ENCODE assay signal across 24 mouse cellular contexts in the genomic region with DNA sequence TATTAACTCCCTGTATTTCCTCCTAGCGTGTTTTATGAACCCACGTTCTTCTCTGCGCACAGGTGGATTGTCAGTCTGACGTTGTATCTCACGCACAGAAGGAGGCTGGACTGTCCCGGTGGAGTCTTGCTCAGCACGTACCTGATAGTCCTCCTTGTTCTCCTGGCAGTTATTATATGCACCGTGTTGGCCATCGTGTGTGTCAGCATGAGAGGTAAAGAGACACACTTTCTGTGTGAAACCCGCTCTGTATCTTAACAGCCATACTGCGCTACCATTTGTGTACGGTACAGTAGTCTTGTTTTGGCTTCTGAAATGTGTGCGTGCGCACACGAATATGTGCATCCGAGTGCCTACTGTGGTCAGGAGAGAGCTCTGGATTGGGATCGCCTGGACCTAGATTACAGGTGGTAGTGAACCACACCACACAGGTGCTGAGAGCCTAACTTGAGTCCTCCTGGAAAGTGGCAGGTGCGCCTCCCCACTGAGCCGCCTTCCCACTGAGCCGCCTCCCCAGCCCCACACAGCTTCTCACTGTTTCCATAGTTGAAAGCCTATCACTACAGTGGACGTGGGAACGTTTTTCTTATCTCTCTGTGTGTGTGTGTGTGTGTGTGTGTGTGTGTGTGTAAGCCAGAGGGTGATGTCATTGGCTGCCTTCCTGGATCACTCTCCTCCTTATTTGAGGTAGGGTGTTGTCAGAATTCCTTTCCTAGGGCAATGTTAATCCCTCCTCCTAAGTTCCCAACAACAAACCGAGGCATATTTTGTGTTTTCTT. TPM values are rescaled to one million over a fixed set of nuclear protein-coding genes. Genes with fewer than 3 reads are reported as not detected.
DNase-seq lines count a peak whose midpoint lies in the region; ATAC-seq and TF ChIP-seq lines count a peak whose summit lies in the region.
"Had no signal": no experiment of that assay in that cellular context is flagged by ENCODE, and none has a peak within 500 bp of the region (broad histone marks: within the 10 kb centered on the region; RNA-seq: fewer than 3 reads in every experiment).

No protein-coding gene starts in this region.

- no peak for ATAC-seq in liver, embryonic 11.5 days (replicated peaks; ENCODE audit: low FRiP score)
- ATAC-seq in liver, embryonic 12.5 days = no peak
- peak; percentile 53; the same call in 1 of the 2 replicates for ATAC-seq in stomach, postnatal 0 days (ENCODE audit: low FRiP score, low TSS enrichment)
- ATAC-seq: forebrain, embryonic 13.5 days; hindbrain, embryonic 16.5 days; midbrain, embryonic 15.5 days had no signal

- no peak overlapping the region for H3K4me2 ChIP-seq in liver, embryonic 11.5 days
- H3K4me2 ChIP-seq in liver, embryonic 12.5 days = no peak overlapping the region; the same call in 1 of the 2 replicates
- H3K4me2 ChIP-seq in stomach, postnatal 0 days (replicated peaks; ENCODE audit: low read depth) = no peak overlapping the region
- H3K4me2 ChIP-seq: forebrain, embryonic 13.5 days; limb, embryonic 12.5 days; lung, embryonic 15.5 days; midbrain, embryonic 15.5 days; neural tube, embryonic 15.5 days had no signal

- H3K27me3 ChIP-seq in liver, embryonic 11.5 days (replicated peaks; ENCODE audit: control insufficient read depth, insufficient read depth, low read length) = no peaks in the 10 kb centered on the region
- no peaks in the 10 kb centered on the region for H3K27me3 ChIP-seq in liver, embryonic 12.5 days (replicated peaks)
- no peaks in the 10 kb centered on the region for H3K27me3 ChIP-seq in stomach, postnatal 0 days (ENCODE audit: control insufficient read depth, insufficient read depth, low read length)
- H3K27me3 ChIP-seq: forebrain, embryonic 13.5 days; limb, embryonic 12.5 days; lung, embryonic 15.5 days; midbrain, embryonic 15.5 days; neural tube, embryonic 15.5 days had no signal

- H3K9ac ChIP-seq in liver, embryonic 11.5 days (ENCODE audit: low read depth, low read length) = no peak overlapping the region
- no peak overlapping the region for H3K9ac ChIP-seq in liver, embryonic 12.5 days
- H3K9ac ChIP-seq in stomach, postnatal 0 days (ENCODE audit: low read length) = no peak overlapping the region
- H3K9ac ChIP-seq: forebrain, embryonic 13.5 days; heart, embryonic 13.5 days; limb, embryonic 12.5 days; lung, embryonic 15.5 days; midbrain, embryonic 15.5 days; neural tube, embryonic 15.5 days had no signal

- DNase-seq in liver, embryonic 11.5 days (ENCODE audit: low spot score) = peak; percentile 24
- no peak for DNase-seq in liver
- peak; percentile 30 for DNase-seq in testis, postnatal 10 days (ENCODE audit: low spot score)
- DNase-seq in testis, postnatal 14 days (ENCODE audit: low spot score) = no peak
- peak; percentile 56 for DNase-seq in stomach, postnatal 0 days (ENCODE audit: low spot score)
- DNase-seq in right cerebral cortex, postnatal 25 days = no peak
- no peak for DNase-seq in kidney, postnatal 25 days
- DNase-seq: adrenal gland, postnatal 36 days; cerebellum, adult 18-20 months; cerebellum, postnatal 14 days; gastrocnemius, postnatal 14 days; heart, postnatal 14 days; kidney, postnatal 14 days; lung, postnatal 4 days; retina, postnatal 1 day; right cerebral cortex, postnatal 14 days had no signal

- H3K36me3 ChIP-seq in liver, embryonic 11.5 days (ENCODE audit: control insufficient read depth, insufficient read depth, low read length) = peaks cover 12% of the 10 kb centered on the region; the same call in 1 of the 2 replicates
- H3K36me3 ChIP-seq in liver, embryonic 12.5 days = peaks cover 55% of the 10 kb centered on the region
- H3K36me3 ChIP-seq in stomach, postnatal 0 days (ENCODE audit: control insufficient read depth, insufficient read depth, low read length) = no peaks in the 10 kb centered on the region
- H3K36me3 ChIP-seq: lung, embryonic 15.5 days had no signal

- peaks cover 15% of the 10 kb centered on the region for H3K4me1 ChIP-seq in liver, embryonic 11.5 days (replicated peaks; ENCODE audit: control insufficient read depth, insufficient read depth, low read length)
- peaks cover 55% of the 10 kb centered on the region for H3K4me1 ChIP-seq in liver, embryonic 12.5 days
- H3K4me1 ChIP-seq in stomach, postnatal 0 days (replicated peaks; ENCODE audit: control insufficient read depth, insufficient read depth) = no peaks in the 10 kb centered on the region

- H3K27ac ChIP-seq in liver, embryonic 11.5 days (ENCODE audit: low read depth, low read length) = no peak overlapping the region
- peak overlapping the region; percentile 52; the same call in 1 of the 2 replicates for H3K27ac ChIP-seq in liver, embryonic 12.5 days
- no peak overlapping the region for H3K27ac ChIP-seq in stomach, postnatal 0 days (replicated peaks)
- H3K27ac ChIP-seq: forebrain, embryonic 13.5 days; heart, embryonic 13.5 days; limb, embryonic 12.5 days; lung, embryonic 15.5 days; midbrain, embryonic 15.5 days; neural tube, embryonic 15.5 days had no signal

- H3K9me3 ChIP-seq in liver, embryonic 11.5 days (ENCODE audit: control insufficient read depth, low read length) = no peaks in the 10 kb centered on the region
- no peaks in the 10 kb centered on the region for H3K9me3 ChIP-seq in liver, embryonic 12.5 days (replicated peaks)
- H3K9me3 ChIP-seq in stomach, postnatal 0 days (ENCODE audit: control insufficient read depth, low read length) = no peaks in the 10 kb centered on the region
- H3K9me3 ChIP-seq: forebrain, embryonic 13.5 days; heart, embryonic 13.5 days; limb, embryonic 12.5 days; lung, embryonic 15.5 days; midbrain, embryonic 15.5 days; neural tube, embryonic 15.5 days had no signal

- 86% methylated on average over 23 of the region's 23 CpGs for WGBS in liver, embryonic 11.5 days
- WGBS in liver, embryonic 12.5 days (ENCODE audit: insufficient replicate concordance) = 85% methylated on average over 23 of the region's 23 CpGs
- WGBS in stomach, postnatal 0 days = 84% methylated on average over 23 of the region's 23 CpGs

- no peak overlapping the region for H3K4me3 ChIP-seq in liver, embryonic 11.5 days (ENCODE audit: low read depth, low read length)
- H3K4me3 ChIP-seq in liver, embryonic 12.5 days = no peak overlapping the region
- H3K4me3 ChIP-seq in stomach, postnatal 0 days (ENCODE audit: low read depth, low read length) = no peak overlapping the region
- H3K4me3 ChIP-seq: forebrain, embryonic 13.5 days; heart, embryonic 13.5 days; limb, embryonic 12.5 days; lung, embryonic 15.5 days; midbrain, embryonic 15.5 days; neural tube, embryonic 15.5 days had no signal

- no peak for TF ChIP-seq CTCF in stomach, postnatal 0 days (IDR thresholded peaks at IDR 0.05; ENCODE audit: low read depth)

- TF ChIP-seq EP300 in stomach, postnatal 0 days (optimal IDR thresholded peaks at IDR 0.05) = no peak

RNA-seq across cellular contexts. Expression of gene Daglb, which starts 2.7 kb away (rescaled TPM):
- 13.7 and 14.9 TPM in 2 replicates for polyA plus RNA-seq in liver, embryonic 11.5 days (2014; fragmentation: Nextera tagmentation; extraction: Ambion mirVana)
- polyA plus RNA-seq in liver, embryonic 12.5 days (2016; fragmentation: Nextera tagmentation; extraction: Ambion mirVana) = 11.8 and 12.6 TPM in 2 replicates
- 5.5 and 5.9 TPM in 2 replicates for polyA plus RNA-seq in stomach, postnatal 0 days (2015; fragmentation: Nextera tagmentation; extraction: Ambion mirVana)

Comparison
In these comparisons a context has a peak if more than half of its experiments do, and no peak if none do; other contexts are left out.
1. DNase-seq: peak in liver, embryonic 11.5 days (single experiment), testis, postnatal 10 days (single experiment) and stomach, postnatal 0 days (single experiment); none in liver (single experiment), testis, postnatal 14 days (single experiment), right cerebral cortex, postnatal 25 days (single experiment) and kidney, postnatal 25 days (0 of 2).